Mouse (Mus musculus): ENCODE results near the gene Pdlim7. TPM values are rescaled to one million over a fixed set of nuclear protein-coding genes. Genes with fewer than 3 reads are reported as not detected.

Pdlim7 gene
- polyA plus RNA-seq, 1 experiment from 2014 or later = 165 TPM

DNA sequence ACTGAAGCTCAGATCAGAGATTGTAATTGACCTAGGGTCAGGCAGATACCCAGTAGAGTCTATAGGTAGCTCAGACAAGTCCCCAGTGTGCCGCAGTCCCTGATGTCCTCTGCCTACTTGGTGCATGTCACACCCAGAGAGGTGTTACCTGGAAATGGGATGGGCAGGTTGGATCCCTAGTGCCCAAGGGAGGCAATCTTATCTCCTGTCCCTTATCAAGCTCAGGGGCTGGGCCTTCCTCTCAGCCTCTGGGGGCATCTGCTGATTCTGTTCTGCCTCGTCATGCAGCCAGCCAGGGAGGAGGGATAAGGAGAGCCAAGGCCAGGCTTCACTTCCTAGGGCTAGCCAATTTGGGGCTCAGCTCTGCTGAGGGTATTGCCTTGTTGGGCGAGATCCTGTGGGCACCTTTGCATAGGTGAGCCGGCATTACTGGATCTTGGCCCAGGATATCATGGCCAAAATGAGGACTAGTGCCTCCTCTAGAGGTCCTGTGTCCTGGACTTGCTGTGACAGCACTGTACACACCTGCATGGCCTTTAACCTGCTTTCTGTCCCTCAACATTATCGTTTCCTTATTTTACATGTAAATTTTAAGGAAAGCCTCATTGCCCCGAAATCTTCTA, 66.9 kb downstream of the Pdlim7 start:
- ATAC-seq (replicated peaks; ENCODE audit: low FRiP score) (no peak), DNase-seq (ENCODE audit: low spot score) (no peak)
- no peaks in the 10 kb centered on the region for H3K9me3 ChIP-seq (ENCODE audit: control insufficient read depth, low read length)
- H3K4me3 ChIP-seq (ENCODE audit: low read depth, low read length) = peak overlapping the region; percentile 90
- H3K27me3 ChIP-seq (ENCODE audit: control insufficient read depth, insufficient read depth, low read length) = no peaks in the 10 kb centered on the region
- H3K36me3 ChIP-seq (ENCODE audit: control insufficient read depth, insufficient read depth, low read length) = peaks cover 9% of the 10 kb centered on the region; the same call in 1 of the 2 replicates
- H3K27ac ChIP-seq (ENCODE audit: low read depth, low read length) = no peak overlapping the region
- peak overlapping the region; percentile 86 for H3K4me2 ChIP-seq (ENCODE audit: low read depth, low read length, severe bottlenecking)
- H3K4me1 ChIP-seq (replicated peaks; ENCODE audit: control insufficient read depth, insufficient read depth, low read length) = peaks cover 8% of the 10 kb centered on the region; the same call in 1 of the 2 replicates
- H3K9ac ChIP-seq (ENCODE audit: low read length) = peak overlapping the region; percentile 94
- 77% methylated on average over 6 of the region's 6 CpGs for WGBS

Small RNAs within 50 kb of the gene (microRNA-seq; reads per million reads assigned to microRNA genes)
- gene Mir6943 (ENCODE audit: insufficient number of aligned reads) = not detected
- gene Mir6944 (ENCODE audit: insufficient number of aligned reads) = 119 reads per million, percentile 36 among the genes with 10 or more reads in this experiment
- 4.2 reads per million for gene Mir6945 (ENCODE audit: insufficient number of aligned reads)

Other genes with a start within 250 kb of the Pdlim7 start
- gene Prelid1, start 193.2 kb downstream of the Pdlim7 start, polyA plus RNA-seq (2014; fragmentation: Nextera tagmentation; extraction: Ambion mirVana) = 422 and 451 TPM in 2 replicates
- 84.4 and 101 TPM in 2 replicates for gene Rab24, start 191.7 kb downstream of the Pdlim7 start, polyA plus RNA-seq (2014; fragmentation: Nextera tagmentation; extraction: Ambion mirVana)
- gene Mxd3, start 183.9 kb downstream of the Pdlim7 start, polyA plus RNA-seq (2014; fragmentation: Nextera tagmentation; extraction: Ambion mirVana) = 37.2 and 42.2 TPM in 2 replicates
- gene Lman2, start 150.9 kb downstream of the Pdlim7 start, polyA plus RNA-seq (2014; fragmentation: Nextera tagmentation; extraction: Ambion mirVana) = 90.4 and 94.2 TPM in 2 replicates
- gene Rgs14, start 143.9 kb downstream of the Pdlim7 start, polyA plus RNA-seq (2014; fragmentation: Nextera tagmentation; extraction: Ambion mirVana) = 0.33 and 0.44 TPM in 2 replicates
- not detected in 2 replicates for gene Slc34a1, start 115.5 kb downstream of the Pdlim7 start, polyA plus RNA-seq (2014; fragmentation: Nextera tagmentation; extraction: Ambion mirVana)
- not detected in 2 replicates for gene Pfn3, start 98.4 kb downstream of the Pdlim7 start, polyA plus RNA-seq (2014; fragmentation: Nextera tagmentation; extraction: Ambion mirVana)
- gene F12, start 86.9 kb downstream of the Pdlim7 start, polyA plus RNA-seq (2014; fragmentation: Nextera tagmentation; extraction: Ambion mirVana) = not detected in 2 replicates
- 69.5 and 79.2 TPM in 2 replicates for gene Grk6, start 68.6 kb downstream of the Pdlim7 start, polyA plus RNA-seq (2014; fragmentation: Nextera tagmentation; extraction: Ambion mirVana)
- 2.3 and 3.9 TPM in 2 replicates for gene Prr7, start 49.4 kb downstream of the Pdlim7 start, polyA plus RNA-seq (2014; fragmentation: Nextera tagmentation; extraction: Ambion mirVana)
- 411 and 418 TPM in 2 replicates for gene Dbn1, start 25.6 kb downstream of the Pdlim7 start, polyA plus RNA-seq (2014; fragmentation: Nextera tagmentation; extraction: Ambion mirVana)
- gene Dok3, start 15.6 kb upstream of the Pdlim7 start, polyA plus RNA-seq (2014; fragmentation: Nextera tagmentation; extraction: Ambion mirVana) = 3.3 and 3.9 TPM in 2 replicates
- gene Ddx41, start 23.0 kb upstream of the Pdlim7 start, polyA plus RNA-seq (2014; fragmentation: Nextera tagmentation; extraction: Ambion mirVana) = 79.3 and 79.5 TPM in 2 replicates
- 55.8 and 58.0 TPM in 2 replicates for gene Fam193b, start 57.4 kb upstream of the Pdlim7 start, polyA plus RNA-seq (2014; fragmentation: Nextera tagmentation; extraction: Ambion mirVana)
- 51.4 and 56.5 TPM in 2 replicates for gene Tmed9, start 60.1 kb upstream of the Pdlim7 start, polyA plus RNA-seq (2014; fragmentation: Nextera tagmentation; extraction: Ambion mirVana)
- gene B4galt7, start 86.2 kb upstream of the Pdlim7 start, polyA plus RNA-seq (2014; fragmentation: Nextera tagmentation; extraction: Ambion mirVana) = 24.5 and 25.6 TPM in 2 replicates
- gene Caml, start 109.3 kb upstream of the Pdlim7 start, polyA plus RNA-seq (2014; fragmentation: Nextera tagmentation; extraction: Ambion mirVana) = 65.4 and 69.7 TPM in 2 replicates
- gene Ddx46, start 121.4 kb upstream of the Pdlim7 start, polyA plus RNA-seq (2014; fragmentation: Nextera tagmentation; extraction: Ambion mirVana) = 56.8 and 58.2 TPM in 2 replicates
- 68.4 and 74.3 TPM in 2 replicates for gene B230219D22Rik, start 179.4 kb upstream of the Pdlim7 start, polyA plus RNA-seq (2014; fragmentation: Nextera tagmentation; extraction: Ambion mirVana)
- 83.3 and 84.1 TPM in 2 replicates for gene Txndc15, start 201.0 kb upstream of the Pdlim7 start, polyA plus RNA-seq (2014; fragmentation: Nextera tagmentation; extraction: Ambion mirVana)
- 25.8 and 32.9 TPM in 2 replicates for gene Pcbd2, start 213.7 kb upstream of the Pdlim7 start, polyA plus RNA-seq (2014; fragmentation: Nextera tagmentation; extraction: Ambion mirVana)

Measured in forebrain, embryonic 11.5 days (tissue).